Mouse (Mus musculus) erythroblast, adult 5-6 weeks (primary cell): ENCODE results near the gene Rnf214. TPM values are rescaled to one million over a fixed set of nuclear protein-coding genes. Genes with fewer than 3 reads are reported as not detected.
A peak's percentile ranks its signal among the peaks of the same experiment; 100 is the strongest.

ENCODE experiments used
- ATAC-seq: replicated peaks from 2 replicates; pipeline ENCODE4 v1.8.0; 2016; ENCODE audit warnings: moderate number of reproducible peaks, mild to moderate bottlenecking, moderate TSS enrichment, inconsistent platforms; ENCODE audit not compliant: poor library complexity, low FRiP score, severe bottlenecking
- total RNA-seq, 2 experiments: library from RNA; stranded (forward) in 1 of 2; stranded (reverse) in 1 of 2; fragments of 150-400 nt in 1 of 2; fragments of 200-764, 138-1000 nt in 1 of 2; gene quantifications; 2 replicates each; pipeline versions ENCODE4 v1.2.3 to v1.2.4; 2015 to 2017; ENCODE audit warnings: low replicate concordance in 2 of 2

Gene Rnf214
- total RNA-seq, 2 experiments from 2014 or later: 7.3 to 22.4 TPM

DNA sequence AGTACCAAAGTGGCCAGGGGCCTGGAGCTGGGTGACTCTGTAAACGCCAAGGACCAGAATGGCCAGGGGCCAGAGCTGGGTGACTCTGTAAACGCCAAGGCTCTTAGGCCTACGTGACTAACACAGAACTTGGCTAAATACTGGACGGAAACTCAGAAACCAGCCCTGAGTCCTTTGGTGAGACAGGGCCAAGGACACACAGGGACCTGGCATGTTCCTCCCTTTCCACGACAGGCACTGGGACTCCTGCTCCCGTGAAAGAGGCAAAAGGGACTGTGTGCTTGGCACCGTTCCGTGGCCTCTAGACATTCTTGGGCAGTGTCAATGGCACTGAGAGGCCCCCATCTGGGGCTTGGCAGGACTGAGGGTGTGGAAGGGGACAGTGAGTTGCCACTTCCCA is 31.4 kb upstream of the Rnf214 start:
- ATAC-seq: no peak

GRCm38 (mm10) chr9:45936883-45937282 is 30.2 kb upstream of the Rnf214 start:
- ATAC-seq: peak; percentile 50

- ATAC-seq: no peak
Measured at GRCm38 (mm10) chr9:45935628-45936210, 29.0 kb upstream of the Rnf214 start, which contains the start of gene Tagln. Gene Tagln (minus strand): TSS chr9:45936058.

- no peak for ATAC-seq
Measured at GRCm38 (mm10) chr9:45932571-45933415, 26.1 kb upstream of the Rnf214 start.

DNA sequence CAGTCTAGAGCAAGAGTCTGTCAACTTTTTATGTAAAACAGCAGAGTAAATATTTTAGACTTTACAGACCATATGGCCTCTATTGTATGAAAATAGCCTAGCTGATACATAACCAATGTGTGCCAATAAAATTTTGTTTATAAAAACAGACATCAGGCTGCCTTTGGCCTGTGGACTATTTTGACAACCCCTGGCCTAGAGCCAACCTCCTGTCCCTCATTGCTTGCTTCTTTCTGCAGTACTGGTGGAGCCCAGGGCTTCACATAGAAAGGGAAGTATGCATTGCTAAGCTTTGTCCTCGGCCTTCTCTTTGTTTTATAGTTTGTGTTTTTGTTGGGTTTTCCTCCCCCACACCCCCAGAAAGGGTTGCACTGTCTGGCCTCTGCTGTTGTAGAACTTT is 25.2 kb upstream of the Rnf214 start:
- no peak for ATAC-seq

GRCm38 (mm10) chr9:45929285-45929684 is 22.6 kb upstream of the Rnf214 start:
- ATAC-seq: no peak

- ATAC-seq: no peak
Measured at GRCm38 (mm10) chr9:45919895-45920294, 13.2 kb upstream of the Rnf214 start.

- ATAC-seq: no peak
Measured at GRCm38 (mm10) chr9:45917041-45917934, 10.6 kb upstream of the Rnf214 start.

DNA sequence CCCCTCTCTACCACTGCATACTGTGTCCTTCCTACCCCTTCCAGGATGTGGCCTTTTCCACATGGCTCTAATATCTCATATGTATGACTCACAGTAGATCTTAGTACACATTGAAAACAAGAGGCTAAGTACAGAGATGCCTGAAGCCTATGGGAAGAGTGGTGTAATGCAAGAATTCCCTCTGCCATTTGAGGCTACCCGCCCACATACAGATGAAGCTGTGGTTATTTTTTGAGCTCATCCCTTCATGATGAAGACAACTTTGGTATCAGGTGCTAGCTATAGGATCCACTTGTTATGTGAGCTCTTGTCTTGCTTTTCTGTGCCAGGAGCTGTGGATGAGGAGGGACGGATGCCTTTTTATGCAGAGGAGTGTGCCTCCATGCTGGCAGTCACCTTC is 8.9 kb upstream of the Rnf214 start:
- no peak for ATAC-seq

DNA sequence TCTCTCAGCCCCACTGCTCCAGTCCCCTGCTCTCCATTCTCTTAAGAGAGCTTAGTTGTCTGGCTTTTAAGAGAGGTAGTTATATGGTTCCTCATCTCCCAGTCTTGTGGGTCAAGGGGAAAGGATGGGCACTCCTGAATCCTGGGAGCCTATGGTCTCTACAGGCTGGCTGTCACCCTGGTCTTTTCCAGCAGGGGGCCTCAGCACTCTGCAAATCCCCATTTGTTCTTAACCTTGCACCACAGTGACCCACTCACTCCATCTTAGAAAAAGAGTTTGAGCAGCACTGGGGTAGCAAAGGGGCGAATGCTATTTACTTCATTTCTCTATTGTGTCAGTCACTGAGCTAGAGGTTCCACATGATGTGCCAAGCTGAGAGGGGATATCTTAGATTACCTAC is 5.0 kb upstream of the Rnf214 start:
- peak; percentile 42; the same call in 1 of the 2 replicates for ATAC-seq

DNA sequence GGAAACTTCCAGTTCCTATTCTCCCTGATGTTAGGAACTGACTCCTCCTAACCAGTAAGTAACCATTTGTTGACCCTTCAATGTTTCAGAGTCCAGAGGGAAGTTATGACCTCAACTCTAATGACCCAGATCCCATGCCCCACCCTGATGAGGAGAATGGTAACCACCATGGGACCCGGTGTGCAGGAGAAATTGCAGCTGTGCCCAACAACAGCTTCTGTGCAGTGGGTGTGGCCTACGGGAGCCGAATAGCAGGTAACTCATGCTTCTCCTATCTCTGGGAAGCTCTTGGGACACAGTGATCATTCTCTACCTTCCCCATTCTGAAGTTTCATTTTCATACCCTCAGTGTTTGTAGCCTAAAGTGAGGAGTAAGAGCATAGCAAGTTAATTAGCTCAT is 4.3 kb upstream of the Rnf214 start:
- no peak for ATAC-seq

DNA sequence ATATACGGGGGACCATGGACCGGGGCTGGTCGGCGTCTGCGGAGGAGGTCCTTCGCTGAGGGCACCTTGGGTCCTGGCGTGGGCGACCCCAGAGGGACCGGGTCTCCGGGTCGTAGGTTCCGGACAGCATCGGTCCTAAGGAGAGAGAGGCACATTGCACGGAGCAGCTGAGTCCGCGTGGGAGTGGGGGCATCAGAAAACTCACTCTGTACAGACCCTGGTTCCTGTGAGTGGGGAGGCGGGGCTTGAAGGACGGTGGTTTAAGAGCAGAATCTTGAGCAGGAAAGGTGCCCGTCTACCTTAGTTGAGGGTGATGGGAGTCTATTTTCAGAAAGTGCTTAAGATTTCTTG is 342 bp upstream of the Rnf214 start:
- ATAC-seq: peak; percentile 69

GRCm38 (mm10) chr9:45905811-45906237 is 887 bp downstream of the Rnf214 start:
- no peak for ATAC-seq

GRCm38 (mm10) chr9:45905196-45905595 is 1.5 kb downstream of the Rnf214 start:
- no peak for ATAC-seq

DNA sequence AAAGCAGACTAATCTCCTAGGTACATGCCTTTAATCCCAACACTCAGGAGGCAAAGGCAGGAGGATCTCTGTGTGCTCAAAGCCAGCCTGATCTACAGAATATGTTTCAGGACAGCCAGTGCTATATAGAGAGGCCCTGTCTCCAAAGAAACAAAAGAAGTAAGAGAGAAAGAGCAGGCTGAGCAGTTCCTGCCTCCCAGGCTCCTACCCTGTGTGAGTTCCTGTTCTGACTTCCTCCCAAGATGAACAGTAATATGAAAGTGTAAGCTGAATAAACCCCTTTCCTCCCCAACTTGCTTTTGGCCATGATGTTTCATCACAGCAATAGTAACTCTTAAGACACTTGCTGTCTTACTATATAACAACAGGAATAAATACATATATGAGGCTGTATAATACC is 13.0 kb downstream of the Rnf214 start:
- ATAC-seq: no peak

- ATAC-seq: no peak
Measured at GRCm38 (mm10) chr9:45877928-45878327, 28.8 kb downstream of the Rnf214 start.

GRCm38 (mm10) chr9:45870265-45870664 is 36.4 kb downstream of the Rnf214 start:
- no peak for ATAC-seq

GRCm38 (mm10) chr9:45869181-45869580 is 37.5 kb downstream of the Rnf214 start:
- ATAC-seq: no peak

DNA sequence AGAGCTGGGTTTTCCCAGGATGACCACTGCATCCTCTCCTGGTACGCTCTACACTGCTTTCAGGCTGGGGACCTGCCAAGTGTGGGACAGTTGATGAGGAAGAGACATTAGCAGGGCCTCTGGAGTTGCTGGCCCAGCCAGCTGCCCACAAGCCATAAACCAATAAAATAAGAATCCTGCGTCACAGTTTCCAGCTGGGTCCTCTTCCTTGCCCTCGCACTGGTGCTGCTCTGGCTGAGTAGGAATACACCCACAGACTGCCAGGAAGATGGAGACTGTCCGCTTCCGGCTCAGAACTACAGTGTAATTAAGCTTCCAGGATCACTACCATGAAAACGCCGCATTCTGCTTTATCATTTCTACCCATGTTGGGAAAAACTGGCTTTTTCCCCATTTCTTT is 44.9 kb downstream of the Rnf214 start:
- ATAC-seq: no peak

GRCm38 (mm10) chr9:45859364-45859763 is 47.3 kb downstream of the Rnf214 start:
- no peak for ATAC-seq
